Mouse (Mus musculus): Measurements from ENCODE around the gene Ang4. TPM values are rescaled to one million over a fixed set of nuclear protein-coding genes. Genes with fewer than 3 reads are reported as not detected.
"Not testable (repeated sequence)": the region's sequence is repeated elsewhere in the genome, so short reads cannot be mapped to it uniquely, and the experiment has no call there.

Ang4 gene
- polyA plus RNA-seq (2016; fragmentation: Nextera tagmentation; extraction: Ambion mirVana), result not detected in 2 replicates

DNA sequence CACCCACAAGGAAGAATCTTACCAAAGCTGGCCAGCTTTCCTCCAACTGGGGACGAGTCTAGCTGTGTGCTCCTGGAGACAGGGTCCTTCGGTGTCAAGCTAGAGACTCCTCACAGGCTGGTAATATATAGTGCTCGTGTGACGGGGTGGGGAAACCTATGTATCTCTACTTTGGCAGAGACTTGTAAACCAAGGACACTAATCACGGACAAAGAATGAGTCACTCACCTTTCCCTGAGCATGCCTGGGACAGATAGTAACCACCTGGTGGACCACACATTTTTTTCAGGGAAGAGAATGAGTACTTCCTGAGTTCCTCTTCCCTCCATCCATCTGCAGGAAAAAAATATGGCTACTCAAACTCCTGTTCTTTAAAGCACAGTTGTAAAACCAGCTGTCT lies at the start of gene Ang4:
Gene Ang4 (minus strand): TSS at position 101 of the 400 bp plus-strand sequence.
- Histone ChIP-seq H3K4me1 (no peaks in the 10 kb centered on the region), H3K4me3 (no peak within 1 kb of the TSS), H3K9me3 (no peaks in the 10 kb centered on the region), H3K27ac (replicated peaks) (no peak within 1 kb of the TSS), H3K27me3 (replicated peaks; ENCODE audit: low read depth, poor library complexity, severe bottlenecking) (no peaks in the 10 kb centered on the region), H3K36me3 (replicated peaks) (no peaks in the 10 kb centered on the region)
- WGBS, result 84% methylated on average over 5 of the region's 5 CpGs
- no peak for DNase-seq (ENCODE audit: low spot score)

DNA sequence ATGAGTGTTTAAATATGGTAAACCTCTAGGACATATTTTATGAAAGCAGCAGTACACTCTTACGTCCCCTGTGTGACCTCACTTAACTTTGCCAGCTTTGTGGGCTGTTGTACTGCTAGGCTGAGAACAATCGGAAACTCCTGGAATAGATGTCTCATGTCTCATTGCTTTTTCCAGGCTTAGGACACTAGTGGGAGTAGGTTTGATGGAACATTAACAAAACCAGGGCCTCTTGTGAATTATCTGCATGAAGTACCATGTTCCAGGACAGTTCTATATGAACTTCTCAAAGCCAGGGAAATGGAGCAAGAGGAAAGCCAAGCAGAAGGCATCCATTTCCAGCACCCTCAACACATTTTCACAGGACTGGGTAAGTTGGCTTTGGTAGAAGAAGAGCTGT lies 26.4 kb upstream of the Ang4 start, which contains the start of gene AY358078:
Gene AY358078 (plus strand): TSS at position 301 of the 400 bp plus-strand sequence.
- no peak within 1 kb of the TSS for H3K27ac ChIP-seq (replicated peaks)
- H3K27me3 ChIP-seq (replicated peaks; ENCODE audit: low read depth, poor library complexity, severe bottlenecking), result no peaks in the 10 kb centered on the region
- no peaks in the 10 kb centered on the region for H3K4me1 ChIP-seq
- no peaks in the 10 kb centered on the region for H3K9me3 ChIP-seq
- no peaks in the 10 kb centered on the region for H3K36me3 ChIP-seq (replicated peaks)
- 88% methylated on average over 2 of the region's 2 CpGs for WGBS
- no peak within 1 kb of the TSS for H3K4me3 ChIP-seq
- DNase-seq (ENCODE audit: low spot score), result no peak

DNA sequence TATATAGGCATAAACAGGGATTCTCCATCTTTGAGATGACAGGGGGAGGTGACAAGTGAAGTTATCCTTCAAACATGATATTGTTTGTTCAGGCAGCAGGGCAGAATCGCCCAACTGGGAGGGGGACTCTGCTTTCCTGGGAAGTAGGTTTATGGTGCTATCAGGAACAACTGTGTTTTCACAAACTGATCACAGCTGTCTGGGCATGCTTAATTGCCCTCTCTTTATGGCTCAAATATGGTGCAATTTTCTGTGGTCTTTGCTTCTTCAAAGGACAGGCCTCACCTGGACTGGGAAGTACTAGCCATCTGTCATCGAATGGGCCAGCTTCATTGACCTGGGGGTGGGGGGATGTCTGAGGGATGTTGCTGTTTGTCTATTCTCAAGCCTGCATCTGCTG lies 20.7 kb upstream of the Ang4 start:
- Histone ChIP-seq H3K9me3 (no peaks in the 10 kb centered on the region), H3K27me3 (replicated peaks; ENCODE audit: low read depth, poor library complexity, severe bottlenecking) (no peaks in the 10 kb centered on the region), H3K4me3 (no peak overlapping the region), H3K27ac (replicated peaks) (no peak overlapping the region), H3K4me1 (no peaks in the 10 kb centered on the region), H3K36me3 (replicated peaks) (no peaks in the 10 kb centered on the region)
- 76% methylated on average over 2 of the region's 2 CpGs for WGBS
- no peak for DNase-seq (ENCODE audit: low spot score)

DNA sequence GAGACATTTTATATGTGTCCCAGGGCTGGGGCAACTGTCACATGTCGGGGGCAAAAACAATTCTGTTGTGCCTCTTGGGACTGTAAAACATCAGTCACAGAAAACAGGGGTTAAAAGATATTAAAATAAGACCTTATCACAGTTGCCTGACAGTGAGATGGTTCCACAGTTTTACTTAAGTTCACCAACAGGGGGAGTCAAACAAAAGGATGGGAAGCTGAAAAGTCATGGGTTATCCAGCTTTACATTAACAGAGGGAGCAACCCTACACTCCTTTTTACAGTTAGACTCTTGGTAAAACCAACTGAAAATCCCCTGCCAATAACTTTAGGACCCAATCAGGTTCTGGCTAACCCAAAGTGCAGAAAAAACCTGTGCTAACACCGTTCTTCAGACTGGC lies 15.8 kb upstream of the Ang4 start:
- WGBS, result 80% methylated on average over 2 of the region's 2 CpGs
- Histone ChIP-seq H3K36me3 (replicated peaks) (no peaks in the 10 kb centered on the region), H3K9me3 (no peaks in the 10 kb centered on the region), H3K27me3 (replicated peaks; ENCODE audit: low read depth, poor library complexity, severe bottlenecking) (no peaks in the 10 kb centered on the region), H3K4me1 (no peaks in the 10 kb centered on the region), H3K4me3 (no peak overlapping the region), H3K27ac (replicated peaks) (no peak overlapping the region)
- DNase-seq (ENCODE audit: low spot score), result no peak

- H3K27me3 ChIP-seq (replicated peaks; ENCODE audit: low read depth, poor library complexity, severe bottlenecking), result no peaks in the 10 kb centered on the region
- no peaks in the 10 kb centered on the region for H3K4me1 ChIP-seq
- 85% methylated on average over 5 of the region's 5 CpGs for WGBS
- H3K9me3 ChIP-seq, result no peaks in the 10 kb centered on the region
- H3K27ac ChIP-seq (replicated peaks), result no peak overlapping the region
- no peak overlapping the region for H3K4me3 ChIP-seq
- H3K36me3 ChIP-seq (replicated peaks), result no peaks in the 10 kb centered on the region
- DNase-seq (ENCODE audit: low spot score), result no peak
Measured at GRCm38 (mm10) chr14:51787061-51787460, 13.7 kb upstream of the Ang4 start.

DNA sequence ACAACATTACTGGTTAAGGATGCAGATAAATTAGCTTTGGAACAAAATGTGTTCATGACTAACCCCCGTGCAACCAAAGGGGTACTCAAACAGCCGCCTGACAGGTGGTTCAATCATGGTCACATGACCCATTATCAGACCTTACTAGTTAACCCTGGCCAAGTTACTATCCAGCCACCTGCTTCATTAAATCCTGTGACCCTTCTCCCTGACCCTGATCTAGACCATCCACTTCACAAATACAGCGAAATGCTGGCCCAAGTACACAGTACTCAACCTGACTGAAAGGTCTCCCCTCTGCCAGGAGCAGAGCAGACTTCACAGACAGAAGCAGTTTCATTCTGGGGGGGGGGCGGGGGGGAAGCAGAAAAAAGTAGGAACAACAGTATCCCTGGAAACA lies 12.9 kb upstream of the Ang4 start:
- Histone ChIP-seq H3K4me3 (no peak overlapping the region), H3K4me1 (no peaks in the 10 kb centered on the region), H3K36me3 (replicated peaks) (no peaks in the 10 kb centered on the region), H3K27me3 (replicated peaks; ENCODE audit: low read depth, poor library complexity, severe bottlenecking) (no peaks in the 10 kb centered on the region), H3K27ac (replicated peaks) (no peak overlapping the region), H3K9me3 (no peaks in the 10 kb centered on the region)
- DNase-seq (ENCODE audit: low spot score), result no peak
- 71% methylated on average over 4 of the region's 4 CpGs for WGBS

- Histone ChIP-seq H3K36me3 (replicated peaks) (no peaks in the 10 kb centered on the region), H3K27me3 (replicated peaks; ENCODE audit: low read depth, poor library complexity, severe bottlenecking) (no peaks in the 10 kb centered on the region), H3K4me1 (no peaks in the 10 kb centered on the region), H3K4me3 (no peak overlapping the region), H3K27ac (replicated peaks) (no peak overlapping the region), H3K9me3 (no peaks in the 10 kb centered on the region)
- 86% methylated on average over 4 of the region's 4 CpGs for WGBS
- DNase-seq (ENCODE audit: low spot score), result no peak
Measured at GRCm38 (mm10) chr14:51778865-51779481, 5.6 kb upstream of the Ang4 start.

- Histone ChIP-seq H3K27ac (replicated peaks) (no peak overlapping the region), H3K4me1 (no peaks in the 10 kb centered on the region), H3K27me3 (replicated peaks; ENCODE audit: low read depth, poor library complexity, severe bottlenecking) (no peaks in the 10 kb centered on the region), H3K9me3 (no peaks in the 10 kb centered on the region), H3K4me3 (no peak overlapping the region), H3K36me3 (replicated peaks) (no peaks in the 10 kb centered on the region)
- no peak for DNase-seq (ENCODE audit: low spot score)
- WGBS, result 98% methylated on average over 1 of the region's 1 CpGs
Measured at GRCm38 (mm10) chr14:51777791-51778190, 4.4 kb upstream of the Ang4 start.

- not testable (repeated sequence) for H3K27ac ChIP-seq (replicated peaks); H3K9me3 ChIP-seq; H3K4me3 ChIP-seq; H3K36me3 ChIP-seq (replicated peaks); H3K27me3 ChIP-seq (replicated peaks; ENCODE audit: low read depth, poor library complexity, severe bottlenecking); H3K4me1 ChIP-seq; DNase-seq (ENCODE audit: low spot score)
- WGBS, result 93% methylated on average over 1 of the region's 1 CpGs
Measured at GRCm38 (mm10) chr14:51771378-51771777, 2.0 kb downstream of the Ang4 start.

DNA sequence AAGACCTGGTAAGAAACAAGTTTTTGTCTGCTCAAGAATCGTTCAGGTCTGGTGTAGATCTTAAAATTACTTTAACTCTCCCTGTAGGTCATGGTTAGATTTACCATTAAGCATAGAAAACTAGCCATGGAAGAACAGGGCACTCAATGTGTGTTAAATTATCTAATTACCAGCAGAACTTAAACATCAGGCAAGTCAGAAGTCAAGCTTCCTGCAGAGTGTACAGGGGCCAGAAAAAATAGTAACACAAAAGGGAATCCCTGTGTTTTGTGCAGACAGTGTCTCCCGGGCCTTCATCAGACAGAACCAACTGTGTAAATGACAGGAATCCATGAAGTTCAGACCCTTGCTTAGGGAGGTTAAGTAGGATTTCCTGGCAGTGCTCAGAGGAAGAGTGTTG lies 17.4 kb downstream of the Ang4 start:
- H3K9me3 ChIP-seq, result no peaks in the 10 kb centered on the region
- H3K36me3 ChIP-seq (replicated peaks), result no peaks in the 10 kb centered on the region
- H3K27me3 ChIP-seq (replicated peaks; ENCODE audit: low read depth, poor library complexity, severe bottlenecking), result no peaks in the 10 kb centered on the region
- H3K27ac ChIP-seq (replicated peaks), result no peak overlapping the region
- peaks cover 7% of the 10 kb centered on the region for H3K4me1 ChIP-seq
- H3K4me3 ChIP-seq, result no peak overlapping the region
- WGBS, result 38% methylated on average over 2 of the region's 2 CpGs
- DNase-seq (ENCODE audit: low spot score), result peak; percentile 28

DNA sequence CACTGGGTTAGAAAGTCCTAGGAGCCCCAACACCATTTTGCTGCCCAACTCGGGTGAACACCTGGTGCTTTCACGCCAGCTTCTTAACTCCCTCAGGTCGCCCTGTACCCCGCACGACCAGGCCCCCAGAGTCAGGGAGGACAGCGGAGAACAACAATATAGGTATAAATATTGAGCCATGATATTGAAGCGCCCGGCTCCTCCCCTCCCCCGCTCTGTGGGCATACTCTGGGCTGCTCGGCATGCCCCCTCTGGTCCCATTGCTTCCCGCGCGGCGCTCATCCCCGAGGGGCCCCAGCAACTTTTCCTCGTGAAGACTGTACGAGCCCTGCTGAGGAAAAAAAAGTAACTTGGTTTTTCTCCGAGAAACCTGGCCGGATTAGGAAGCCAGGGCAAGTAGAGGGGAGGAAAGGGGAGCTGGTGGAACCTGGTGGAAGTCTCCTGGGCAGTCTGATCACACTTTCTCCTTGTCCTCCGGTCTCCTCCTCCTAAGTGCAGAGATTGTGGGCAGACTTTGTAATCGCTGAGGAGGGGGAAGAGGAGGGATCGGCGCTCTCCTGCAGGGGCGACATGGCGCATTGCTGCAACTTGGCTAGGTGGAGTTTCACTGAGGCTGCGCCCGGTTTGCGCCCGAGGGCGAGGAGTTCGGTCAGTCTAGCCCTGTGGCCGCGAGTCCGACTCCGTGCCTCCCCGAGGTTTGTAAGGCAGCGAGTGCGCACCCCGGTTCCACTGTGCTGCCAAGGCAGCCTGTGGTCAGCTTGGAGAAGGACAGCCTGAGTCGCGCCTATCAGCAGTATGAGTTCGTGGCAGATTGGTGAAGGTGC lies 32.8 kb downstream of the Ang4 start:
- H3K27ac ChIP-seq (replicated peaks), result no peak overlapping the region
- DNase-seq (ENCODE audit: low spot score), result peak; percentile 57
- no peaks in the 10 kb centered on the region for H3K9me3 ChIP-seq
- 1% methylated on average over 42 of the region's 42 CpGs for WGBS
- no peaks in the 10 kb centered on the region for H3K36me3 ChIP-seq (replicated peaks)
- H3K4me1 ChIP-seq, result peaks cover 37% of the 10 kb centered on the region
- H3K27me3 ChIP-seq (replicated peaks; ENCODE audit: low read depth, poor library complexity, severe bottlenecking), result peaks cover 58% of the 10 kb centered on the region
- peak overlapping the region; percentile 58 for H3K4me3 ChIP-seq

DNA sequence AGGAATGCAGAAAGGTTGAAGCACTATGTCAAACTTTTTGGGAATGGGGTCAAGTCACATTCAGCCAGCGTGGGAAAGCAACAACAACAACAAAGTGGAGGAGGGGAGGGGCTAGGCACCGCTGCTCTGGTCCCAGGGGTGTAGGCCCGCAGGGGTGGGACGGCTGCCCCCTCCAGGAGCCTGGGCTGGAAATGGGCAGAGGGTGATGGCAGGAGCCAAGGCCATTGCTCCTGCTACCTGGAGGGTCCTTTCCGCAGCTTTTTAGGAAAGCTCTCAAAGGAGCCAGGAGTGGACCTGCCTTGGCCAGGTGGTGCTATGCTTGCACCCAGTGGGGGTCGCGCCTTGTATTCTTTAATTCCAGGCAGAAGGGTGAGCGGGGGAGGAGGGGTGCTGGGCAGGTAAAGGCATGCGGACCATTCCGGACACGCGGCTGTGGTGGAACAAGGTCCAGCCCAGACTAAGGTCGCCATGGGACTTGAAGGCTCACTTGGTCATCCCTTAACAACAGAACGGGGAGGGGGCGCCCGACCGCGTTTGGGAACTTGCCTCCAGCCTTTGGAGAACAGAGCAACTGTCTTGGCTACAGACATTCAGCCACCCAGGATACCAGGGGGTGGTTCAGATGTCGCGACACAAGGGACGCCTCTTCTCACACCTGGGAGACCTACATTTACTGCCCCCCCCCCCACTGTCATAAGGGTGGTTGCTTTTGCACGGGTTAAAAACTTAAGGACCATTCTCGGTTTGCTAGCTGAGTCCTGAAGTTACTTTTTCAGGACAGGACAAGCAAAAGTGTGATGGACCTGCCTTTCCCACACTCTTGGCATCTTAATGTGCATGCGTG lies 34.0 kb downstream of the Ang4 start:
- DNase-seq (ENCODE audit: low spot score), result peak; percentile 35
- H3K4me3 ChIP-seq, result peak overlapping the region; percentile 58
- H3K27me3 ChIP-seq (replicated peaks; ENCODE audit: low read depth, poor library complexity, severe bottlenecking), result peaks cover 58% of the 10 kb centered on the region
- H3K4me1 ChIP-seq, result peaks cover 37% of the 10 kb centered on the region
- no peaks in the 10 kb centered on the region for H3K36me3 ChIP-seq (replicated peaks)
- H3K27ac ChIP-seq (replicated peaks), result no peak overlapping the region
- H3K9me3 ChIP-seq, result no peaks in the 10 kb centered on the region
- 3% methylated on average over 24 of the region's 24 CpGs for WGBS

Data from embryonic facial prominence, embryonic 10.5 days (tissue).